Mouse (Mus musculus): ENCODE data around the gene Gm15128. TPM values are rescaled to one million over a fixed set of nuclear protein-coding genes. Genes with fewer than 3 reads are reported as not detected.
"Not testable (repeated sequence)": the region's sequence is repeated elsewhere in the genome, so short reads cannot be mapped to it uniquely, and the experiment has no call there.

Gm15128 gene
- polyA plus RNA-seq (2015; fragmentation: Nextera tagmentation; extraction: Ambion mirVana), result not detected in 2 replicates

GRCm38 (mm10) chrX:147765691-147766090 is at the start of gene Gm15128:
Gene Gm15128 (plus strand): TSS chrX:147765991.
- not testable (repeated sequence) for H3K4me1 ChIP-seq (ENCODE audit: control insufficient read depth, insufficient read depth, low read length); H3K27ac ChIP-seq (ENCODE audit: low read length); ATAC-seq (ENCODE audit: insufficient read depth, low FRiP score); H3K9me3 ChIP-seq (replicated peaks; ENCODE audit: control insufficient read depth, low read length); H3K4me2 ChIP-seq (ENCODE audit: low read depth, low read length); H3K4me3 ChIP-seq (replicated peaks; ENCODE audit: low read length); H3K36me3 ChIP-seq (ENCODE audit: control insufficient read depth, insufficient read depth, low read length); H3K27me3 ChIP-seq (ENCODE audit: control insufficient read depth, insufficient read depth, low read length); H3K9ac ChIP-seq (ENCODE audit: low read length)
- WGBS, result 80% methylated on average over 7 of the region's 7 CpGs

Other genes with a start within 250 kb of the Gm15128 start
- gene Lrch2, start 211.9 kb upstream of the Gm15128 start, polyA plus RNA-seq (2015; fragmentation: Nextera tagmentation; extraction: Ambion mirVana), result 2.7 and 3.7 TPM in 2 replicates
- not detected in 2 replicates for gene Gm15080, start 227.0 kb downstream of the Gm15128 start, polyA plus RNA-seq (2015; fragmentation: Nextera tagmentation; extraction: Ambion mirVana)

Measured in stomach, embryonic 16.5 days (tissue).